Mouse (Mus musculus): ENCODE data around the gene Phgdh.

Gene Phgdh

GRCm38 (mm10) chr3:98291044-98291443 is 48.7 kb downstream of the Phgdh start:
- DNase-seq (ENCODE audit: low read depth) = no peak

- DNase-seq (ENCODE audit: low read depth) = no peak
Measured at GRCm38 (mm10) chr3:98283205-98283604, 56.6 kb downstream of the Phgdh start.

- no peak for DNase-seq (ENCODE audit: low read depth)
Measured at GRCm38 (mm10) chr3:98282422-98282821, 57.4 kb downstream of the Phgdh start.

GRCm38 (mm10) chr3:98280933-98281678 is 58.7 kb downstream of the Phgdh start:
- peak; percentile 75 for DNase-seq (ENCODE audit: low read depth)

- peak; percentile 46 for DNase-seq (ENCODE audit: low read depth)
Measured at GRCm38 (mm10) chr3:98280204-98280932, 59.4 kb downstream of the Phgdh start, which contains the start of gene Hmgcs2. Gene Hmgcs2 (plus strand): TSS chr3:98280435.

- no peak for DNase-seq (ENCODE audit: low read depth)
Measured at GRCm38 (mm10) chr3:98279682-98280081, 60.1 kb downstream of the Phgdh start.

- DNase-seq (ENCODE audit: low read depth) = no peak
Measured at GRCm38 (mm10) chr3:98273623-98274398, 66.0 kb downstream of the Phgdh start.

- peak; percentile 8 for DNase-seq (ENCODE audit: low read depth)
Measured at GRCm38 (mm10) chr3:98267249-98267651, 72.5 kb downstream of the Phgdh start.
